Mouse (Mus musculus) adrenal gland, postnatal 36 days (tissue): ENCODE results near the gene Ntm. TPM values are rescaled to one million over a fixed set of nuclear protein-coding genes. Genes with fewer than 3 reads are reported as not detected.
A peak's percentile ranks its signal among the peaks of the same experiment; 100 is the strongest.

Source experiments
- DNase-seq, 2 experiments: peaks; one replicate each; pipeline ENCODE4 v3.0.0; 2021; ENCODE audit warnings: mixed read lengths in 1 of 2
- total RNA-seq, 2 experiments: library from RNA; stranded (reverse); gene quantifications; 2 replicates each; pipeline ENCODE4 v1.2.3; 2021

The Ntm gene
- total RNA-seq, 2 experiments from 2014 or later, result 0.33 to 1.1 TPM

DNA sequence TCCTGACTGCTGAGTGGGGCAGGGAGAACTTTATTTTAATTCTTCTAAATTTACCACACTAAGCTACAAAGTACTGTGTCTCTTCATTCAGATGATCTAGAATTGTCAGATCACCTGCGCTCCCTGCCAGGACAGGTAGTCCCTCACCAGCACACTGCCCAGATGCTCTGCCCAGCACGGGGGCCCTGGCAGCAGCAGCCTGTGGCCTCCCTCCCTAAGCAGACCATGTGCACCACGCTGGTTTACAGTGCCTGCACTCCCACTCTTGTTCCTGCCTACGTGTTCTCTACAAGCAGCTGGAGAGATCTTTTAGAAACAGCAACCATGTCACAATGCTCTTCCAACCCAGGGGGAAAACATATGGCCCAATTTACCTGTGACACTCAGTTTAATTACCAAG lies 490.7 kb downstream of the Ntm start:
- no peak for DNase-seq

DNA sequence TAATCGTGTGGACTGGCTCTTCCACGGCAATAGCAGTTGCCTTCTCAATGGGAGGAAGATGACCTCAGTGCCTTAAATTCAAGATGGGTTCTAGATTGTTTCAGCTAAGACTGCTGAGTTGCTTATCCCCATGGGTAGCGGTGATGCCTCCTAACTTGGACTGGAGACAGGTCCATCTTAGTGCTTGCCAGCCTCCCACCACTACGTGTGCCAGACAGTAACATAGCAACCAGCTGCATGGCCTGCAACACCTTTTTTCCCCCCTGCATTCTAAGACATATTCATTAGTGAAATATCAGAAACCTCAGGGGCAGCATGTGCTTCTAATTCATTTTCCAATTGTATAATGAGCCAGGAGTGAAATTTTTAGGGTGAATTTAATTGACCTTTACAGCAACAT lies 498.2 kb downstream of the Ntm start:
- no peak for DNase-seq

DNA sequence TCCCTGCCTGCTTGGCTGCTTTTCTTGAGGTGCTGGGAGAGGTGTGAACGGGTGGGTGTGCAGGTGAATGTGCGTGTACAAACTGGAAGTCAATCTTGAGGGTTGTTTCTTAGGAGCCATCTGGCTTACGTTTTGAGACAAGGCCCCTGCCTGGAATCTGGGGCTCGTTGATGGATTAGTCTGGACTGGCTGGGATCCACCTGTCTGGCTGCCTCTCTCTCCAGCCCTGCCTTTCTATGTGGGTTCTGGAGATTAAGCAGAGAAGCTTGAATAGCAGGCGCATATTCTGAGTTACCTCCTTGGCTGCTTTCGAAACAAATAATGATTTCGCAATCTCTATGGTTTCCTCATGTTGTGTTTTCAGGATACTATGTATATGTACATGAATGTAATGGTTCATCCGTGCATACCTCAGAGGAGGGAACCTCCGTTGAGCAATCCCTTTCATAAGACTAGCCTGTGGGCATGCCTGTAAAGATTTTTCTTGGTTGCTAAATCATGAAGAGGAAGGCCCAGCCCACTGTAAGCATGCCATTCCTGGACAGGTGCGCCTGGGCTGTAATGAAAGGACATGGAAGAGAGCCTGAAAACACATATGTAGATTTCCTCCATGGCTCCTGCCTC lies 499.9 kb downstream of the Ntm start:
- no peak for DNase-seq

DNA sequence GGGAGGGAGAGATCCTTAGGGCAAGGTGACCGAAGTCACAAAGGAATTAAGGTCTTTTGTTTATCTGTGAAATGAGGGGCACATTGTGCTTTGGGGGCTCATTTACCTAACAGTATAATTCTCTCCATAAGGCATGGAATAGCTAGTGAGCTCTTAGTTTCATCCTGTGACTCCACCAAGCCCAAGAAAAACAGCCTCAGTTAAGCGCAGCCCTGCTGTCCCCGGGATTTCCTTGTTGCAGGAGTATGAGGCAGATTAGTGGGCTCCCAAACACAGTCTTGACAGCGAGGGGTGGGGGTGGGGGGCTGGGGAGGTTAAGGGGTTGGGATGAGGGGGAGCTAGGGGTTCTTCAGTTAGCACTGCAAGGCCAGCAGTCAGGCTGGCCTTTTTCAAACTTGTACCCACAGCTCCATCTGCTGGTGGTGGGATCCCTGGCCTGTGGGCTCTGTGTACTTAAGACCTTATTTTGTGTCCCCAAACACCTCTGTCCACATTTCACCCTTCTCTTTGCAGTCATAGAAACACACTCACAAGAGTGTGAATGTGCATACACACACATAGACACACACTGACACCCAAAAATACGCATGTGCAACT lies 504.9 kb downstream of the Ntm start:
- DNase-seq, result peak; percentile 65 to 73

DNA sequence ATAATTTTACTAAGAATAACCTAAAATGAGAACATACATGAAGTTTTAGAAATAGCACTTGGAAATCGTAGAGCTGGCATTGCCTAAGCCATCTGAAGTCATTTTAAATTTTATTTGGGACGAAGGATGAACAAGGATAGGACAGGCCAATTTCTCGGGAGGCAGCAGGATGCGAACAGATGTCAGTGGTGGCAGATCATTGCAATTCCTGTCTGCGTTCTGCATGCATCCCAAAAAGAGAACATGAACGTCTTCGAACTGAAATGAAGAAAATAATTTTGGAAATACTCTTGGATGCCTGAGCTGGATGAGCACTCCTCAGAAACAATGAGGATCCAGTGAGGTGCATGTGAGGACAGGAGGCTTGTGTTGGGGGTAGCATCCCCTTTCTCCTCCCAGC lies 506.9 kb downstream of the Ntm start:
- DNase-seq, result no peak

DNA sequence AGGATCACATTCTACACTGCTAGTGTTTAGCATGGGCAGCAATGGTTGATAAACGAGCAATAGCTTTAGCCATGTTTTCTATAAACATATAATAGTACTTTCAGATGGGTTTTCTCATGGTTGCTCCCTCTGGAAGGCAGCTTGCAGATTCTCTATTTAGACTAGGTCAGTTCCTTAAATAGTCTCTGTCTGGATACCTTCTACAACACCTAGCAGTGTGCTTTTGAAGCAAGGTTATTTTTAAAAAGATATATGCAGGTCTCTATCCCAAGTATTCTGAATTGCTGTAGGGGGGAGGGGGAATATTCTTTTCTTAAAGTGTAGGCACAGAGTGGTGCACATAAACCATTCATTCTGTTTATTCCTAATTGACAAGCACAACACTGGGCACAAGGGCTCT lies 511.7 kb downstream of the Ntm start:
- no peak for DNase-seq

DNA sequence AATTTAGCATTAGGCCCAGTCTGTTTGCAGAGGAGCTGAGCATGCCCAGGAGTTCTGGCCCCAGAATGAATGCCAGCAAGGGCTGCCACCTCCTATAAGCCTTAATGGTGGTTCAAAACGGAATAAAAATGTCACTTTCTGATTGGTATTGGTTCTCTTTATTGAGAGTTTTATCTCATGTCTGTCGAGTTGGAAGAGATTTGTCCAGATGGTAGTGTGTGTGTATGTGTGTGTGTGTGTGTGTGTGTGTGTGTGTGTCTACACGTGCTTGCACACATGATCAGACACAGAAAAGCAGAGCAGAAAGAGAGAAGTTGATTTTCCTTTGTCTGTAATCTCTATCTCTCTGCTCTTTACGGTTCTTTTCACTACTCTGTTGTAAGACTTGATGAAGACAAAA lies 518.9 kb downstream of the Ntm start:
- no peak for DNase-seq

DNA sequence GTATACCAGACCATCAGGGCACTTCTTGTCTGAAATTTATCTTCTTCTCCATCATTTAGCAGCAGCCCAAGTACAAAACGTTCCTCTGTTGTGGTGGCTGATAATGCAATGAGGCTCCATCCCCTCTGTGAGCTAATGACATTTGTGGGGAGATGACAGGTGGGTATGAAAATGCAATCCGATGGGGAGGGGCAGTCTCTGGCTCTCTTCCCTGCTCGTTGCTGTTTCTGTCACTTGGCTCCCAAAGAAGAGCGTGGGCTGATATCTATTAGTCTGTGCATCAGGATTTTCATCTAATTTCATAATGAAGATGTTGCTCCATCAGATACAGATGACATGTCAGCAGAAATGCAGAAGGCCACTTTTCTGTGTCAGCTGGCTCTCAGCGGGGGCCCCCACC lies 523.5 kb downstream of the Ntm start:
- no peak for DNase-seq

DNA sequence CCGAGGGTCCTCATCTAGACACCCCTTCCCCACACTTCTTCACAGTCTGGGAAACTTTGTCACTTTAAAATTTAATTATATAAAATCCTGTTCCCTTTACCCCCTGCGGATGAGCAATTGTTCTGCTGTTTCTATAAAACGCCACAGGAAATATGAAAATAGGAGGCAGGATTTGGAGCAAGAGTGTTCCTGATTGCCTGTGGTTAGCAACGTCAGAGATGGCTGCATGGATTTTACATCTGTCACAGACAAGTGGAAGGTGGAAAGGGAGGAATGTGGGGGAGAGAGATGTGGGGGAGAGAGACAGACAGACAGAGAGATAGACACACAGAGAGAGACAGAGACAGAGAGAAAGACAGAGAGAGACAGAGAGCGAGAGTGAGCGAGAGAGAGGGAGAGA lies 528.3 kb downstream of the Ntm start:
- DNase-seq, result no peak

DNA sequence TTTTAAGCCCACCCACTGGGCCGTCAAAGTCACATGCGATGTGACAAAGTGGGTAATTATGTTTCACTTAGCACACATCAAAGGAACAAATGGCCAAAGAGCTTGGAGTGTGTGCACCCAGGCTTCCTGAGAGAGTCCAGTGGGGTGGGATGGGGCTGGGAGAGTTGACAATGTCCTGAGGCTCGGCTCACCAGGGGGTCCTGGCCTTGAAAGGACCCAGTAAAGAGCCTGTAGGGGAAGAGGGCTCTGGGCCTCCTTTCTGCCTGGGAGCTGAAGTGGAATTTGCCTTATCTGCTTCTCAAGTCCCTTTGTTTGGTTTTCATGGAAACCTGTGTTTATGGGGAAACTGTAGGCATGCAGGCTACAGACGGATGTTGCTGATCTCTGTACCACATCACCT lies 529.0 kb downstream of the Ntm start:
- DNase-seq, result no peak

DNA sequence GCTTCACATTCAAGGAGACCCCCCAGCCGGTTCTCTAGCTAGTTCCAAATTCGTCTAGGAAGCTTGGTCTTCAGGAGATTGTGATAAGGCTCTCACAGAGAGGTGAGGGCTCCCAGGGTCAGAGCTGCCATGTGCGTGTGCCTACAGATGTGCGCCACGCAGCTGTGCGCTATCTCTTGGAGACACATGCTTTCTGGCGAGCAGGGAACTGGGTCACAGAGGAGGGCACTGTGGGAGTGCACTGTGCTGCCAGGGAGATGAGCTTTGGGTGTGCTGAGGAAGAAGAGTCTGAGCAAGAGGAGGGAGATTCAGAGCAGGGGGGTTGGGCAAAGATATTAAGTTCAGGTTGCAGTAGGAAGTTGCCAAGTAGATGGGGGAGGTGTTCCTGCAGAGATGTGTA lies 529.8 kb downstream of the Ntm start:
- DNase-seq, result no peak

DNA sequence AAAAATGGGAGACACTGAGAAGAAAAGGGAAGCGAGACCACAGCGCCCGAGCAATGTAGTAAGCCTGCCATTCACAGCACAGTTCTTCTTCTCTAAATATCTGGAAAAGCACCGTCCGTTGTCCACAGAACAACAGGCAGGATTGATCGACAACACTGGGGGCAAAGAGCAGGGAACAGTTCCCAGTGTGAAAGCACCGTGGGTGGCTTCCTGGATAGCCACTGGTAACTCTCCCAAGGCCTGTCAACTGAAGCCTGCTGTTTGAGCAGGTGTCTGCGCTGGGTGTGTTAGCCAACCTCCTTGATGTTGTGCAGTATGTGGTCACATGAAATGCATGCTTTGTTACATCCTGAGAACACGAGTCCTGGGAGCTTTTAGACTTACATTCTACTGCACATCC lies 531.4 kb downstream of the Ntm start:
- DNase-seq, result no peak

DNA sequence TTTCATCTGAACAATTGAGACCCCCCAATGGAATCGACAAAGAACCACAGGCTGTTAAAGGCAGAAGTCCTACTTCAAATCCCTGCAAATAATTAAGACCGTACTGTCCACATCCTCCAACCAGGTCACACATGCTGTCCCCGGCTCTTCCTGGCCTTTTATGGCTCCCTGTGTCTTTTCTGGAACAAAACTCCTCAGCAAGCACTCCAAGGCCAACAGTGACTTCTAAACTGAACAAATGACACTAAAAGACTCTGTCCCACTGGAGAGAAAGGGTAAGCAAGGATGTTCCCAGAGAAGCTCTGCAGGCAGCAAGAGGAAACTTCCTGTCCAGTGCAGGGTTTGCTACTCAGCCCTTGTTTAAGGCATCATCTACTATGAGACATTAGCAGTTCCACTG lies 532.8 kb downstream of the Ntm start:
- DNase-seq, result no peak

DNA sequence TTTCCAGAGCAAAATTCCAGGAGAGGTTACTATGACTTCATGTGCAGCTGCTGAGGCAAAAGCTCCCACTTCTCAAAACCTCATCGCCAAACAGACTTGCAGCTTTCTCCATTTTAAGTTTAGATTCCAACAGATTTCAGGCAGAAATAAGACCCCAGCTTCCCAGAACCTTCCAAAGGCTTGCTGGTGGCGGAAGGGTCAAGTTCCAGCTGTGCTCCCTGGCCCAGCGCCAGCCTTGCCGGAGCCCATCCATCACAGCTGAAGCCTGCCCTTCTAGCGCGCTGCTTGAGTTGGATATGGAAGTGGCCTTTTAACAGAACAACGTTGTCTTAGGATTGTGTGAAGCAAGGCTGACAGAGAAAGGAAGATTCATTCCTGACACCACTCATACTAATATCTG lies 534.6 kb downstream of the Ntm start:
- peak in 1 of 2 experiments; percentile 11 for DNase-seq

DNA sequence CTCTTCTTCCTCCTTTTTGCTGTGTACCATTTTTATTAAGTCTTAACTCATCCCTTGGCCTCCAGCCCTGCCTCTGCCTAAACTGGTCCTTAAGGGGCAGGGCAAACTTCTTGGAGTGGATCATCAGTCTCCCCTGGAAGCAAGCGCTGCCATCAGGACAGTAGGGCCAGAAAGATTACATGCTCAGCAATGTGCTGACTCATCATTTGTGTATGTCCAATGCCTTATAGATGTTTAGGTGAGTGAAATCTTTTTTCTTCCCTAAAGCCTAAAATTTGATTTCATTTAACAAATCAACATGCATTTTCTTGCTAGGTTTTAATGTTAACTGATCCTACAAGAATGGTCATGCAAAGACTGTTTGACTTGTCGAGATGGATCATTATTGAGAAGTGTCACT lies 536.7 kb downstream of the Ntm start:
- DNase-seq, result no peak

DNA sequence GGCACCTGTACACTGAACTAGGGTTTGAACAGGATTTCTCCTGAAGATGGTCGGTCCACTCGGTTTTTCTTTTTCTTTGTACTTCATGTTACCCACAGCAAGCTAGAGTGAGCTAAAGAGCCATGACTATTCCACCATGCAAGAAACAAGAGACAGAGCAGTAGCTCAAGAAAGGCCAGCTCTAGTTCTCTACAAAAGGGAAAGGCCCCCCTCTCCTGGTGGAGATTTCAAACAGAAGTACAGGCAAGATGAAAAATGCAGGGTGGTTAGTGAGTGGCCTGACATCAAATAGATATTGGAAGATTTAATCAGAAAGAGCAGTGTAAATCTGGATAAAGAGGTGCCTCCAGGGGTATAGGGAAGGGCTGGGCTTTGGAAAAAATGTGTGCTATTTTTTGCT lies 547.4 kb downstream of the Ntm start:
- no peak for DNase-seq

DNA sequence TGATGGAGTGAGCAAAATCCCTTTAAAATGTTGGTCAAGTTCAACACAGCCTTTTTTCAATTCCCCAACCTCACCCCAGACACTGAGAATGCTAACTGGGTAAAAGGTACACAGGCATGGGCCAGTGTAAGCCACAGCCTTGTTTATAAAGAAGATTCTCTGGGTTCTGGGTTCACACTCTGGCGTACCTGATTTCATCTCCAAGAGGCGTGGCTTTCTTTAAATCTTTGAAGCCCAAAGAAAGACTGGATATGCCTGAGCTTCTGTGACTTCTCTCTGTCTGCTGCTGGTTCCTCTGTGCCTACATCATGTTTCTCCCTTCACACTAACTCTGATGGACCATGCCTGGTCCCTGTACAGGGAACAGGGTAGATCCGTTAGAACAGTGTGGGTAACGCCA lies 549.8 kb downstream of the Ntm start:
- no peak for DNase-seq

DNA sequence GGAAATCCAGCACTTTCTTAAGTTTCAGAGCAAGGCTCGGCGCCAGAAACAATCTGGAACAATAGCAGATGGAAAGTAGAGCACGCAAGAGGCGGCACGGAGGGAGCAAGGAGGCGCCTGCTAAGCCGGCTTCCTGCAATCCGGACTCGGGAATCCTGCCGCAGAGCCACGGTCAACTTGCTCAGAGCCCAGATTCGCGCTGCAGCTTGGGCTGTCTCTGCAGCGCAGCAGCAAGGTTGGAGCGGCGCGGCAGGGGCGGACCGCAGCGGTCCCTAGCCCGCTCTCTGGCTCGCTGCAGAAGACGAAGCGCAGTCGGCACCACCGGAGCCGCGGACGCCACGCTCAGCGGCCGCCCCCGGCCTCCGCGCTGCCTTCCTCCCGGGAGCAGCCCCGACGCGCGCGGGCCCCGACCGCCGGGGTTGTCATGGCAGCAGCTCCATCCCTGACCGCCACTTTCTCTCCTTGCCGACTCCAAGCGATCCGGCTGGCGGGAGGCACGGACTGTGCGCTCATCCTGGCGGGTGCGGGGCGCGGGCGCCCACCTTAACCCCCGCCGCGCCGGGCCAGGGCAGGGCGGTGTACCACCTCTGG lies 550.7 kb downstream of the Ntm start:
- peak; percentile 56 to 59 for DNase-seq

DNA sequence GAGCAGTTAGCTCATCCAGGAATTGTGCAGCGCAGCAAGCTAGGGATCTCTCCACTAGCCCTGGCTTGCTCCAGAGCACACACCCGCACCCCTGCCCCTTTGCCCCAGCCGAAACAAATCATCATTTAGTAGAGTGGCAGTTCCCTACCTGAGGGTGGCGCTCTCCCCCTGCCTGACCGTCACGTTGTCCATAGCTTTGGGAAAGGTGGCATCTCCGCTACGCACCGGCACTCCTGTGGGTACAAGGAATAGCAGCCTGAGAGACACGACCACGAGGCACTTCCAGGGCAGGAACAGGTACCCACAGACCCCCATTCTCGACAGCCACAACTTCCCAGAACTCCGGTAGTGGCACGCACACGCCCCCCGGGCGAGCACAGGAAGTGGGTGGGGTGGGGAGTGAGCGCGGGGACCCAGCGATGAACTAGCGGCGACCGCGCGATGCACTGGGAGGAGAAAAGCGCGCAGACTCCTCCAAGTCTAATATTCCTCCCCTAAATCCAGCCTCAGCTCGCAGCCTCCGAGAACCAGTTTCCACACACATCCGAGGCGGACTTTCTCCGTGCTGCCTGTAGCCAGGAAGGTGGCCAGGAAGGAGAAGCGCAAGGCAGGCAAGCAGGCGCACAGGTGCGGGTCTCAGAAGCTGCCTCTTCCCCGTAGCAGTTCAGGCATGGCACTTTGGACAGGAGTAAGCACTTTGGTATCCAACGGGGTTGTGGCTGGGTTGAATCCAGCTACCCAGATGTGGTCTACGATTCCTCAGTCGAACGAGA lies 551.3 kb downstream of the Ntm start:
- DNase-seq, result peak; percentile 35 to 39

DNA sequence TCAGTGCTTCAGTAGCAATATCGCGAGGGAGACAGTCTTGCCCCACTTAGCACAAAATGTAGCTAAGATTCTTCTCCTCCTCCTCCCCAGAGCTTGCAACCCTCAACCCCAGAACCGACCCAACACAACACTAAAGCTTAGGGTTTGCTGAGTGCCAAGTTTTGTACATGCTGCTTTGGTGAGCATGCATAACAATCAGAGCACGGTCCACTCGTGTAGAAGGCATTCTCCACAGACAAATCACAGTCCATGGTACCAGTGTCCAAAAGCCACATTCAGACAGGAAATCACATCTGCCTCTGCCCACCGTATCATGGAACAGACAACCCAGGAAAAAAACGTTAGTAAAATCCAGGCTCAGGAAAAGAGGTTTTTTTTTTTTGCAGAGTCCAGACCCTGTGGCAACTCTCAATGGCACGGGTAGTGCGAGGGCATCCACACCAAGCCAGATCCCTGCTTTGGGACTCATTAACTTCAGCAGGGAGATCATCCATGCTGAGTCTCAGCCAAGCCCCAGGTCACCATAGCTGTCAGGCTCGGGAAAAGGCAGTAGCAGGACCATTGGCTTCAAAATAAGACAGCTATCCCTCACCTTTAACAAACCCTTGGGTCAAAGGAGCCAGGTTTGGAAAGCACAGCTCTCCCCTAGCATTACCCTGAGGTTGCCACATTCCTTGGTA lies 552.1 kb downstream of the Ntm start:
- DNase-seq, result no peak

DNA sequence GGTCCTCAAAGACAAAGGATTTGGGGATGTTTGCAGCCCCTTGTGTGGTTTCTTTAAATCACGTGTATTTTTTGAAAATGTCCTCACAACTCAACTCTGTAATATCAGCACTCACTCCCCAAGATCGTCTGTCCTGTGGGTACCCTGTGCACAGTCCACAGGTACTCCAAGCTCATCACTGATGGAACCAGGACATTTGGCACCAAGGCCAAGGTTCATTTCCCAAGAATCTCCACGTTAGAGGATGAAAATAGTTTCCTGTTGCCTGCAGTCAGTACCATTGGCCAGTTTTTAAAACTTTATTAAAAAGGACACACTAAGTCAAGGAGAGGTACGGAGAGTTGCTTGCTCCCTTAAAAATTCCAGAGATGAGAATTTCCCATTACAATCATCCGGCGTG lies 552.7 kb downstream of the Ntm start:
- no peak for DNase-seq

DNA sequence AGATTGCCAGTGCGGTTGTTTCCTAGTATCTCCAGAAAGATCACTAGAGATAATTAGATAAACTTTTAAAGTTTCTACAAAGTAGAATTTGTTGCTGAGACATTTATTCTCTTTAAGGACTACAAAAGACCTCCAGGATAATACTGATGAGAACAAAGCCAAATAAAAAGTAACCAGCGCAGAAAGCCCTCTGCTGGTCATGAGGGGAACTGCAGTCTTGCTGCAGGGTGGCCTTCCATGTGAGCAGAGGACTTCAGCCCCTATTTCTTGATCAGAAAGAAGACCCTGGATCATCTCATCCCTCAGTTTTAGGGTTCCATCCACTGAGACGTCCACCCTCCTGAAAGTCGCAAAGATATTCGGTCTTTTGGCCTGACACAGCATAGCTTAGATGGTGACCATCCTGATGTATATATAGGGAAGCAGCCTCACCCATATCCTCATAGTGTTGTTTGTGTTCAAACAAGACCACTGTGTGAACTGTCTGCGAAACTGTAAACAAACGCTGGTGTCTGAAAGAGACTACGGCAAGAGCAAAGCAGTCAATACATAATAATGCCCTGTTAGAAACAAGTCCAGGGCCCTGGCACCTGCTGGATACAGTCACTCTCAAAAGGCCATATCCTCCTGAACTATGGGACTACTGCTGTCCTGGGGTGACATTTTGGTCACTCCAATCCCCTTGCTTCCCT lies 553.6 kb downstream of the Ntm start:
- peak; percentile 43 to 65 for DNase-seq
